Mouse (Mus musculus): ENCODE measurements around the gene 2310033P09Rik.

GRCm38 (mm10) chr11:59224025-59224424 is 15.9 kb downstream of the 2310033P09Rik start:
- no peak for TF ChIP-seq CTCF (IDR thresholded peaks at IDR 0.05; ENCODE audit: low read depth)
- no peak for TF ChIP-seq EP300 (optimal IDR thresholded peaks at IDR 0.05)
